Mouse (Mus musculus): ENCODE data around the gene Dglucy.

DNA sequence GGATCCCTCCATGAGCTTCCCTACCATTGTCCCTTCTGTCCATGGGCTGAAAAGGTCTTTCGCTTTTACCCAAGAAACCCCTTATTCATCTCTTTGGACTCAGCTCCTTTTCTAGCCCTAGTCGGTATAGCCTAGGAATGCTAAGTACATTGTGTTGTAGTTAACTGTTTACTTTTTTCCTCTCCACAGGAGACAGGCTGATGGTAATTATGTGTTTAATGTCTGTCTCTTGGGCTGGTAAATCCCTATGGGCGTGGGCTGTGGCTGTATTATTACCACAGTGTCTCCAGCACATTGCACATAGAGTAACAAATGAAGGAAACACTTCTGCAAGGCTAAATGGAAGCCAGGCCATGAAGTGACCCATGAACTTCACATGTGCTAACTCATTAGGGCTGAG, 35.8 kb downstream of the Dglucy start:
- TF ChIP-seq POLR2A (IDR thresholded peaks at IDR 0.05; ENCODE audit: low read depth, low read length) (no peak), CTCF (IDR thresholded peaks at IDR 0.05; ENCODE audit: borderline replicate concordance, insufficient read depth, low read length) (no peak)
